Mouse (Mus musculus) neural tube, embryonic 11.5 days (tissue): Measurements from ENCODE around the gene Slc25a10. TPM values are rescaled to one million over a fixed set of nuclear protein-coding genes. Genes with fewer than 3 reads are reported as not detected.

Experiments
- ATAC-seq: fragments of 200-750 bp; cut with Nextera tagmentation; 2 replicates; pipeline ENCODE4 v1.8.0; 2017; ENCODE audit warnings: moderate number of reproducible peaks, mild to moderate bottlenecking, moderate TSS enrichment, moderate library complexity; ENCODE audit not compliant: insufficient read depth, low FRiP score, low TSS enrichment
- DNase-seq: peaks from one replicate; pipeline ENCODE4 v3.0.0-alpha.2; 2015; ENCODE audit warnings: low spot score
- H3K27ac ChIP-seq: fragments of 300-500 bp; sonication (generic); 2 replicates; pipeline ENCODE4 v1.5.1; 2014; ENCODE audit warnings: low read depth, mild to moderate bottlenecking, low read length
- H3K27me3 ChIP-seq: fragments of 300-500 bp; sonication (generic); 2 replicates; pipeline ENCODE4 v1.6.1; 2014; ENCODE audit warnings: mild to moderate bottlenecking, low read length, mixed read lengths; ENCODE audit not compliant: control insufficient read depth, insufficient read depth
- H3K36me3 ChIP-seq: fragments of 300-500 bp; sonication (generic); 2 replicates; pipeline ENCODE4 v1.6.1; 2014; ENCODE audit warnings: mild to moderate bottlenecking, low read length, moderate library complexity, mixed read lengths; ENCODE audit not compliant: control insufficient read depth, insufficient read depth
- H3K4me1 ChIP-seq: fragments of 300-500 bp; sonication (generic); 2 replicates; pipeline ENCODE4 v1.6.1; 2014; ENCODE audit warnings: low read length, mixed read lengths; ENCODE audit not compliant: control insufficient read depth, insufficient read depth
- H3K4me2 ChIP-seq: fragments of 300-500 bp; sonication (generic); 2 replicates; pipeline ENCODE4 v1.6.1; 2014; ENCODE audit warnings: low read depth, mild to moderate bottlenecking, moderate library complexity
- H3K4me3 ChIP-seq: fragments of 300-500 bp; sonication (generic); 2 replicates; pipeline ENCODE4 v1.5.1; 2014; ENCODE audit warnings: low read depth, low read length
- H3K9ac ChIP-seq: fragments of 300-500 bp; sonication (generic); 2 replicates; pipeline ENCODE4 v1.6.1; 2014; ENCODE audit warnings: mild to moderate bottlenecking, low read length
- H3K9me3 ChIP-seq: fragments of 300-500 bp; sonication (generic); 2 replicates; pipeline ENCODE4 v1.6.1; 2016; ENCODE audit warnings: low read length; ENCODE audit not compliant: control insufficient read depth
- WGBS: fragments of 180-500 bp; shearing (Covaris S2); extraction: QIAGEN DNeasy Blood & Tissue Kit; methylation state at CpG from one replicate; pipeline ENCODE4 v1.1.7; 2014; 5-methylcytosine and 5-hydroxymethylcytosine counted together
- polyA plus RNA-seq: library from polyadenylated mRNA; unstranded; fragments of >200 nt; fragmentation: Nextera tagmentation; extraction: Ambion mirVana; gene quantifications from 2 replicates; pipeline ENCODE4 v1.2.1, GENCODE M21; 2014

The Slc25a10 gene
- polyA plus RNA-seq, 1 experiment from 2014 or later, result 49.5 TPM

GRCm38 (mm10) chr11:120535804-120536203, 44.2 kb downstream of the Slc25a10 start:
- WGBS, result 73% methylated on average over 3 of the region's 3 CpGs
- no peak for DNase-seq
- no peak for ATAC-seq
- no peak overlapping the region for H3K4me2 ChIP-seq
- no peak overlapping the region for H3K9ac ChIP-seq
- no peaks in the 10 kb centered on the region for H3K4me1 ChIP-seq
- no peak overlapping the region for H3K4me3 ChIP-seq
- no peaks in the 10 kb centered on the region for H3K9me3 ChIP-seq
- no peaks in the 10 kb centered on the region for H3K36me3 ChIP-seq
- H3K27me3 ChIP-seq, result peaks cover 24% of the 10 kb centered on the region
- no peak overlapping the region for H3K27ac ChIP-seq

- Histone ChIP-seq H3K9me3 (no peaks in the 10 kb centered on the region), H3K4me1 (no peaks in the 10 kb centered on the region), H3K4me2 (no peak overlapping the region), H3K4me3 (no peak overlapping the region), H3K36me3 (peaks cover 7% of the 10 kb centered on the region; the same call in 1 of the 2 replicates), H3K27ac (no peak overlapping the region), H3K27me3 (no peaks in the 10 kb centered on the region), H3K9ac (no peak overlapping the region)
- 88% methylated on average over 3 of the region's 3 CpGs for WGBS
- peak; percentile 7 for DNase-seq
- ATAC-seq, result no peak
Observed at GRCm38 (mm10) chr11:120538485-120538884, 46.8 kb downstream of the Slc25a10 start.

- Histone ChIP-seq H3K9ac (no peak overlapping the region), H3K9me3 (no peaks in the 10 kb centered on the region), H3K27me3 (no peaks in the 10 kb centered on the region), H3K4me3 (no peak overlapping the region), H3K27ac (no peak overlapping the region), H3K36me3 (peaks cover 8% of the 10 kb centered on the region; the same call in 1 of the 2 replicates), H3K4me2 (no peak overlapping the region), H3K4me1 (no peaks in the 10 kb centered on the region)
- DNase-seq (peak; percentile 10), ATAC-seq (no peak)
- WGBS, result 71% methylated on average over 8 of the region's 8 CpGs
Observed at GRCm38 (mm10) chr11:120538955-120539284, 47.3 kb downstream of the Slc25a10 start.

- Histone ChIP-seq H3K4me1 (no peaks in the 10 kb centered on the region), H3K4me3 (no peak overlapping the region), H3K27ac (0 out of 2 replicates have a peak overlapping the region, but pooled peaks have one; percentile 10), H3K4me2 (no peak overlapping the region), H3K9ac (no peak overlapping the region), H3K27me3 (no peaks in the 10 kb centered on the region), H3K36me3 (peaks cover 13% of the 10 kb centered on the region; the same call in 1 of the 2 replicates), H3K9me3 (no peaks in the 10 kb centered on the region)
- 35% methylated on average over 10 of the region's 10 CpGs for WGBS
- DNase-seq, result peak; percentile 11
- ATAC-seq, result no peak
Observed at GRCm38 (mm10) chr11:120539285-120540014, 47.8 kb downstream of the Slc25a10 start.

- H3K27ac ChIP-seq, result no peak overlapping the region
- no peak overlapping the region for H3K4me2 ChIP-seq
- 45% methylated on average over 4 of the region's 4 CpGs for WGBS
- ATAC-seq, result no peak
- DNase-seq, result peak; percentile 18
- H3K36me3 ChIP-seq, result peaks cover 15% of the 10 kb centered on the region; the same call in 1 of the 2 replicates
- H3K9ac ChIP-seq, result no peak overlapping the region
- no peak overlapping the region for H3K4me3 ChIP-seq
- no peaks in the 10 kb centered on the region for H3K4me1 ChIP-seq
- no peaks in the 10 kb centered on the region for H3K9me3 ChIP-seq
- H3K27me3 ChIP-seq, result no peaks in the 10 kb centered on the region
Observed at GRCm38 (mm10) chr11:120541907-120542306, 50.3 kb downstream of the Slc25a10 start.

- H3K4me3 ChIP-seq, result no peak overlapping the region
- H3K9ac ChIP-seq, result no peak overlapping the region
- WGBS, result 88% methylated on average over 6 of the region's 6 CpGs
- no peak for ATAC-seq
- H3K27ac ChIP-seq, result no peak overlapping the region
- no peak for DNase-seq
- H3K9me3 ChIP-seq, result no peaks in the 10 kb centered on the region
- H3K4me2 ChIP-seq, result no peak overlapping the region
- no peaks in the 10 kb centered on the region for H3K4me1 ChIP-seq
- no peaks in the 10 kb centered on the region for H3K27me3 ChIP-seq
- peaks cover 15% of the 10 kb centered on the region; the same call in 1 of the 2 replicates for H3K36me3 ChIP-seq
Observed at GRCm38 (mm10) chr11:120542376-120542775, 50.7 kb downstream of the Slc25a10 start.

- 98% methylated on average over 3 of the region's 3 CpGs for WGBS
- Histone ChIP-seq H3K9ac (no peak overlapping the region), H3K4me3 (no peak overlapping the region), H3K4me1 (peaks cover 14% of the 10 kb centered on the region), H3K27ac (no peak overlapping the region), H3K36me3 (peaks cover 15% of the 10 kb centered on the region; the same call in 1 of the 2 replicates), H3K27me3 (no peaks in the 10 kb centered on the region), H3K9me3 (no peaks in the 10 kb centered on the region), H3K4me2 (no peak overlapping the region)
- DNase-seq (no peak), ATAC-seq (no peak)
Observed at GRCm38 (mm10) chr11:120545964-120546363, 54.3 kb downstream of the Slc25a10 start.

- peak; percentile 5 for DNase-seq
- Histone ChIP-seq H3K4me3 (no peak overlapping the region), H3K4me1 (peaks cover 14% of the 10 kb centered on the region), H3K27me3 (no peaks in the 10 kb centered on the region), H3K4me2 (no peak overlapping the region), H3K9me3 (no peaks in the 10 kb centered on the region), H3K36me3 (peaks cover 15% of the 10 kb centered on the region; the same call in 1 of the 2 replicates), H3K9ac (no peak overlapping the region), H3K27ac (no peak overlapping the region)
- 72% methylated on average over 2 of the region's 2 CpGs for WGBS
- no peak for ATAC-seq
Observed at GRCm38 (mm10) chr11:120547469-120547868, 55.8 kb downstream of the Slc25a10 start.

GRCm38 (mm10) chr11:120548214-120548613, 56.6 kb downstream of the Slc25a10 start:
- peaks cover 10% of the 10 kb centered on the region; the same call in 1 of the 2 replicates for H3K36me3 ChIP-seq
- H3K4me3 ChIP-seq, result no peak overlapping the region; the same call in 1 of the 2 replicates
- H3K4me2 ChIP-seq, result peak overlapping the region; percentile 97
- no peaks in the 10 kb centered on the region for H3K9me3 ChIP-seq
- no peaks in the 10 kb centered on the region for H3K27me3 ChIP-seq
- 85% methylated on average over 3 of the region's 3 CpGs for WGBS
- DNase-seq, result peak; percentile 9
- H3K27ac ChIP-seq, result no peak overlapping the region
- H3K9ac ChIP-seq, result no peak overlapping the region
- H3K4me1 ChIP-seq, result peaks cover 14% of the 10 kb centered on the region
- ATAC-seq, result no peak
